Mouse (Mus musculus) small intestine, adult 2 months (tissue): ENCODE results near the gene Slc35f1.

ENCODE experiments used
- CTCF ChIP-seq: fragments of 200-500 bp; IDR thresholded peaks from 2 replicates; pipeline ENCODE4 v1.5.1; 2012; ENCODE audit warnings: low read depth, mild to moderate bottlenecking, control low read depth, inconsistent platforms, low read length, moderate library complexity, mixed read lengths; ENCODE audit not compliant: insufficient replicate concordance, insufficient read length; ENCODE audit errors: extremely low read depth
- POLR2A ChIP-seq: fragments of 200-500 bp; IDR thresholded peaks from 2 replicates; pipeline ENCODE4 v1.6.1; 2012; ENCODE audit warnings: low read depth, mild to moderate bottlenecking, control low read depth, inconsistent platforms, low read length, moderate library complexity

DNA sequence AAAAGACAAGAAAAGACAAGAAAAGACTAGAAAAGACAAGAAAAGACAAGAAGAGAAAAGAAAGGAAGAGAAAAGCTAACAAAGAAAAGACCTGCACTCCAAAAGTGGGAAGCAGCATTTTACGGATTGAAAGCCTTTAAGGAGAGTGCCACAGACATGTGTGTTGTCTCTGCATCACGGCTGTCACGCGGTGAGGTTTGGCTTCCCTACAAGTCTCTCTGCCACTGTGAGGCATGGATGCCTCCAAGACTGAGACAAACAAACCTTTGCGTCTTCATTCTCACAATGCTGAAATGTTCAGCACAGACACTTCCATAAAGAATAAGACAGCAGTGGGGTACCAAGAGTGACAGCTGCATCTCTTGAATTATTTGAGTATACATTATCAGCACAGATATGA, 124.0 kb downstream of the Slc35f1 start:
- TF ChIP-seq CTCF (no peak), POLR2A (no peak)
